Mouse (Mus musculus) lung, adult 18-20 months (tissue): Measurements from ENCODE around the gene Tmem86a.

Source experiments
- DNase-seq, 2 experiments: peaks; one replicate each; pipeline ENCODE4 v3.0.0; 2022; ENCODE audit warnings: mixed read lengths in 2 of 2

Gene Tmem86a

GRCm38 (mm10) chr7:47030517-47031193, 19.7 kb upstream of the Tmem86a start:
- DNase-seq, result no peak

GRCm38 (mm10) chr7:47031371-47031770, 19.0 kb upstream of the Tmem86a start:
- DNase-seq, result no peak

GRCm38 (mm10) chr7:47034785-47035384, 15.5 kb upstream of the Tmem86a start:
- DNase-seq, result no peak

- no peak for DNase-seq
These were observed 15.0 kb upstream of the Tmem86a start for GRCm38 (mm10) chr7:47035426-47035825.

GRCm38 (mm10) chr7:47041706-47042105, 8.7 kb upstream of the Tmem86a start:
- DNase-seq, result no peak

GRCm38 (mm10) chr7:47042121-47042520, 8.3 kb upstream of the Tmem86a start:
- DNase-seq, result no peak

GRCm38 (mm10) chr7:47042823-47043490, 7.4 kb upstream of the Tmem86a start:
- DNase-seq, result no peak

GRCm38 (mm10) chr7:47050766-47051165, 365 bp downstream of the Tmem86a start:
- DNase-seq, result peak; percentile 58 to 65

- DNase-seq, result peak; percentile 65 to 72
These were observed 1.2 kb downstream of the Tmem86a start for GRCm38 (mm10) chr7:47051404-47052151.

- DNase-seq, result peak in 1 of 2 experiments; percentile 28
These were observed 1.9 kb downstream of the Tmem86a start for GRCm38 (mm10) chr7:47052276-47052675.

- DNase-seq, result no peak
These were observed 2.9 kb downstream of the Tmem86a start for GRCm38 (mm10) chr7:47053287-47053686.

- DNase-seq, result no peak
These were observed 4.3 kb downstream of the Tmem86a start for GRCm38 (mm10) chr7:47054666-47055065.

GRCm38 (mm10) chr7:47055744-47056143, 5.3 kb downstream of the Tmem86a start:
- peak; percentile 44 to 56 for DNase-seq

GRCm38 (mm10) chr7:47056273-47056672, 5.9 kb downstream of the Tmem86a start:
- peak in 1 of 2 experiments; percentile 38 for DNase-seq

GRCm38 (mm10) chr7:47059339-47059738, 8.9 kb downstream of the Tmem86a start:
- no peak for DNase-seq

- DNase-seq, result no peak
These were observed 11.2 kb downstream of the Tmem86a start for GRCm38 (mm10) chr7:47061560-47061959.

- no peak for DNase-seq
These were observed 16.5 kb downstream of the Tmem86a start for GRCm38 (mm10) chr7:47066942-47067341.

GRCm38 (mm10) chr7:47067879-47068278, 17.5 kb downstream of the Tmem86a start:
- DNase-seq, result no peak

GRCm38 (mm10) chr7:47072551-47072950, 22.1 kb downstream of the Tmem86a start:
- DNase-seq, result no peak

- no peak for DNase-seq
These were observed 23.4 kb downstream of the Tmem86a start for GRCm38 (mm10) chr7:47073536-47074521.

- no peak for DNase-seq
These were observed 25.8 kb downstream of the Tmem86a start for GRCm38 (mm10) chr7:47076193-47076592.

- DNase-seq, result no peak
These were observed 26.3 kb downstream of the Tmem86a start for GRCm38 (mm10) chr7:47076729-47077128.
